ENCODE assay signal across 18 mouse cellular contexts in genomic region chr4:144961232-144961631, GRCm38 (mm10).
DNase-seq lines count a peak whose midpoint lies in the region; ATAC-seq and TF ChIP-seq lines count a peak whose summit lies in the region.
"Had no signal": no experiment of that assay in that cellular context is flagged by ENCODE, and none has a peak within 500 bp of the region (broad histone marks: within the 10 kb centered on the region; RNA-seq: fewer than 3 reads in every experiment).

No protein-coding gene starts in this region.

- H3K4me2 ChIP-seq in intestine, embryonic 15.5 days (replicated peaks) = no peak overlapping the region
- H3K4me2 ChIP-seq: embryonic facial prominence, embryonic 13.5 days; lung, embryonic 15.5 days; midbrain, embryonic 11.5 days had no signal

- no peak for TF ChIP-seq CTCF in gastrocnemius, adult 2 months (IDR thresholded peaks at IDR 0.05)
- no peak for TF ChIP-seq CTCF in liver, adult 2 months (IDR thresholded peaks at IDR 0.05; ENCODE audit: low read depth, low read length)

- no peak for ATAC-seq in intestine, embryonic 15.5 days
- ATAC-seq in cerebellum, adult (ENCODE audit: insufficient number of reproducible peaks, low FRiP score, low TSS enrichment) = no peak
- ATAC-seq: hindbrain, postnatal 0 days had no signal

- H3K79me2 ChIP-seq in liver, adult 2 months (ENCODE audit: control insufficient read depth, insufficient read depth, low read length) = no peaks in the 10 kb centered on the region

- peaks cover 6% of the 10 kb centered on the region; the same call in 1 of the 2 replicates for H3K36me3 ChIP-seq in liver, adult 2 months (ENCODE audit: control insufficient read depth, insufficient read depth, low read length)
- no peaks in the 10 kb centered on the region for H3K36me3 ChIP-seq in intestine, embryonic 15.5 days
- H3K36me3 ChIP-seq: embryonic facial prominence, embryonic 13.5 days; limb, embryonic 10.5 days; lung, embryonic 15.5 days had no signal

- H3K4me1 ChIP-seq in liver, adult 2 months (ENCODE audit: control insufficient read depth, insufficient read depth, low read length) = peaks cover 33% of the 10 kb centered on the region
- peaks cover 11% of the 10 kb centered on the region; the same call in 1 of the 2 replicates for H3K4me1 ChIP-seq in intestine, embryonic 15.5 days (replicated peaks)

- no peaks in the 10 kb centered on the region for H3K27me3 ChIP-seq in liver, adult 2 months (ENCODE audit: control insufficient read depth, insufficient read depth, low read length)
- no peaks in the 10 kb centered on the region for H3K27me3 ChIP-seq in intestine, embryonic 15.5 days (replicated peaks)
- H3K27me3 ChIP-seq: CH12.LX; embryonic facial prominence, embryonic 13.5 days; lung, embryonic 15.5 days had no signal

- H3K27ac ChIP-seq in gastrocnemius, adult 2 months = peak overlapping the region; percentile 82
- H3K27ac ChIP-seq in liver, adult 2 months (replicated peaks; ENCODE audit: insufficient read depth, low read depth, low read length) = peak overlapping the region; percentile 89
- H3K27ac ChIP-seq in intestine, embryonic 15.5 days = peak overlapping the region; percentile 69
- H3K27ac ChIP-seq: embryonic facial prominence, embryonic 13.5 days; hindbrain, postnatal 0 days; limb, embryonic 10.5 days; lung, embryonic 15.5 days had no signal

- TF ChIP-seq POLR2A in liver, adult 2 months (IDR thresholded peaks at IDR 0.05; ENCODE audit: extremely low read depth, insufficient read depth, low read length) = no peak

- WGBS in liver, adult 2 months = 25% methylated on average over 4 of the region's 4 CpGs
- WGBS in intestine, embryonic 15.5 days = 93% methylated on average over 4 of the region's 4 CpGs

- H3K9ac ChIP-seq in liver, adult 2 months (ENCODE audit: low read depth, low read length) = peak overlapping the region; percentile 51; the same call in 1 of the 2 replicates
- no peak overlapping the region for H3K9ac ChIP-seq in intestine, embryonic 15.5 days
- H3K9ac ChIP-seq: embryonic facial prominence, embryonic 13.5 days; lung, embryonic 15.5 days had no signal

- H3K4me3 ChIP-seq in gastrocnemius, adult 2 months = no peak overlapping the region
- H3K4me3 ChIP-seq in liver, adult 2 months (ENCODE audit: insufficient read depth, low read depth, low read length) = peak overlapping the region; percentile 22; the same call in 1 of the 2 replicates
- H3K4me3 ChIP-seq in intestine, embryonic 15.5 days (replicated peaks) = no peak overlapping the region
- H3K4me3 ChIP-seq: embryonic facial prominence, embryonic 13.5 days; limb, embryonic 10.5 days; lung, embryonic 15.5 days; myocyte had no signal

- H3K9me3 ChIP-seq in intestine, embryonic 15.5 days = no peaks in the 10 kb centered on the region
- H3K9me3 ChIP-seq: embryonic facial prominence, embryonic 13.5 days; limb, embryonic 10.5 days; lung, embryonic 15.5 days had no signal

- intact Hi-C loops in gastrocnemius, adult 2 months (cut with DNase I) = no loop called here

- DNase-seq in gastrocnemius, adult 2 months = no peak
- no peak for DNase-seq in gastrocnemius, postnatal 4 days (ENCODE audit: low spot score in 2 of 2)
- DNase-seq in liver, adult 2 months (ENCODE audit: extremely low read depth, low read depth, low spot score) = peak; percentile 73
- no peak for DNase-seq in liver
- DNase-seq in lung, postnatal 36 days = peak; percentile 67
- DNase-seq in heart, adult 9 months (ENCODE audit: low spot score in 2 of 2) = no peak
- DNase-seq: cerebellum, postnatal 36 days; right cerebral cortex, adult 18-20 months; thymus, adult 2 months had no signal

Comparison
In these comparisons a context has a peak if more than half of its experiments do, and no peak if none do; other contexts are left out.
1. DNase-seq: peak in liver, adult 2 months (single experiment) and lung, postnatal 36 days (single experiment); none in gastrocnemius, adult 2 months (single experiment), gastrocnemius, postnatal 4 days (0 of 2), liver (single experiment) and heart, adult 9 months (0 of 2).
2. Peak in every context shown above with its lines, with median percentiles within 50 percentile points of each other: H3K27ac ChIP-seq.